Mouse (Mus musculus) bone marrow, adult 2 months (tissue): ENCODE results near the gene Nlgn1.

ENCODE experiments used
- CTCF ChIP-seq: fragments of 200-500 bp; IDR thresholded peaks from 2 replicates; pipeline ENCODE4 v1.5.1; 2011; ENCODE audit warnings: low read length, control low read depth; ENCODE audit not compliant: control insufficient read depth, insufficient read depth
- POLR2A ChIP-seq: fragments of 200-500 bp; IDR thresholded peaks from 2 replicates; pipeline ENCODE4 v1.6.1; 2011; ENCODE audit warnings: low read depth, mild to moderate bottlenecking, control low read depth, low read length, borderline replicate concordance; ENCODE audit not compliant: control insufficient read depth

DNA sequence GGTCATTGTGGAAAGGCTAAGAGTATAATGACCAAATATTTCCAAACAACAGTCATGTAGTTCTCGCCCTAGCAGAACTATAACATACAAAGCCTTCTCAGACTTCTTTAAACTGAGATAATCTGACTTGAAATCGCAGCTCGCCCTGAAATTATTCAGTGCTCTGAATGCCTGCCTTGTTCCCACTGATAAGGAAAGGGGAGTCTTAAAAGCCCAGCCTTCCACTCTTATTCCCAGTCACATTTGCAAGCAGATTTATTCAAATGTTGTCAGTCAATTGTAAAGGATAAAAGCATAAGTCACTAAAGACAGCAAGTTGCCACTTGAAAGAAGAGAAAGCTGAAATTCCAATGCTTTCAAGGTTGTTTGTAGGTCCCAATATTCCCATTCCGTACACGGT lies 658.9 kb downstream of the Nlgn1 start:
- TF ChIP-seq CTCF, result no peak
- TF ChIP-seq POLR2A, result no peak
